Mouse (Mus musculus) monocyte, adult 5-6 weeks (primary cell): ENCODE data around the gene Fbxo36. TPM values are rescaled to one million over a fixed set of nuclear protein-coding genes. Genes with fewer than 3 reads are reported as not detected.

Experiments used
- ATAC-seq: fragments of 153-309, 156-312 bp; replicated peaks from 2 replicates; pipeline ENCODE4 v1.8.0; 2017; ENCODE audit warnings: mild to moderate bottlenecking; ENCODE audit not compliant: low TSS enrichment, insufficient number of reproducible peaks, severe bottlenecking, poor library complexity, low FRiP score
- total RNA-seq: library from RNA; stranded (forward); fragments of 200-1000, 200-491, 200-594 nt; gene quantifications from 3 replicates; pipeline ENCODE4 v1.2.3, GENCODE M21; 2017

Fbxo36 gene
- total RNA-seq, 1 experiment from 2014 or later, result not detected

GRCm38 (mm10) chr1:84851512-84852235, 12.0 kb downstream of the Fbxo36 start:
- ATAC-seq, result no peak

- ATAC-seq, result no peak
These were observed 14.1 kb downstream of the Fbxo36 start for GRCm38 (mm10) chr1:84853721-84854120.

DNA sequence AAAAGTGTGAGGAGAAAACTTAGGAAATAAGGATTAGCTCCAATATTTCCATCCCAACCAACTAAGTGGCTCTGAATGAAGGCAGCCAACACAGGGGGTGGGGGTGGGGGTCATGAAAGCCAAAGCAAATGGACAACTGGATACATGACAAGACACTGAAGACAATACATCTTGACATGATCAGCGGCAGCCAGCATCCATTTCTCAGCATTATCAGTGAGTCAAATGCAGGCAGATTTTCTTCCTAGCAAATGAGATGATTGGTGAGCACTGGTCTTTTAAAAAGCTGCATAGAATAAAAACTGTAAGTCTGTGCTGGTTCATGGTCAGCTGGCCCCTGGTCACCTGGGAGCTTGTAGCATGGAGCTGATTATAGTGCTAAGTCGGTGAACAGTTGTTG, 15.3 kb downstream of the Fbxo36 start:
- ATAC-seq, result no peak

DNA sequence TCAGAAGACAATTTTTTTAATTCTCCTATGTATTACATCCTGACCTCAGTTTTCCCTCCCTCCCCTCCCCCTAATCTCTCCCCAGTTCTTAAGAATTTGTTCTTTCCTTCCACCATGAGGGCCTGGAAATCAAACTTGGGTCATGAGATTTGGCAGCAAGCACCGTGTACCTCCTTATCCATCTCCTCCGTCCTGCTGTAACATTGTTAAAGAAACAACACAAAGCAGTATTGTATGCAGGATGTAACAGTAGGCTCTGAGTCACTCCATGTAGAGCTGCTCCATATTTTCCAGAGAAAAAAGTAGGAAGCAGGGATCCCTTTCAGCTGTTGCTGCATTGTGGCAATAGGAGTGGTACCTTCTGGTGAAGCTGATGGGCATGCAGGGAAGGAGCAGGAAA, 16.1 kb downstream of the Fbxo36 start:
- ATAC-seq, result no peak

GRCm38 (mm10) chr1:84859597-84859996, 20.0 kb downstream of the Fbxo36 start:
- no peak for ATAC-seq

DNA sequence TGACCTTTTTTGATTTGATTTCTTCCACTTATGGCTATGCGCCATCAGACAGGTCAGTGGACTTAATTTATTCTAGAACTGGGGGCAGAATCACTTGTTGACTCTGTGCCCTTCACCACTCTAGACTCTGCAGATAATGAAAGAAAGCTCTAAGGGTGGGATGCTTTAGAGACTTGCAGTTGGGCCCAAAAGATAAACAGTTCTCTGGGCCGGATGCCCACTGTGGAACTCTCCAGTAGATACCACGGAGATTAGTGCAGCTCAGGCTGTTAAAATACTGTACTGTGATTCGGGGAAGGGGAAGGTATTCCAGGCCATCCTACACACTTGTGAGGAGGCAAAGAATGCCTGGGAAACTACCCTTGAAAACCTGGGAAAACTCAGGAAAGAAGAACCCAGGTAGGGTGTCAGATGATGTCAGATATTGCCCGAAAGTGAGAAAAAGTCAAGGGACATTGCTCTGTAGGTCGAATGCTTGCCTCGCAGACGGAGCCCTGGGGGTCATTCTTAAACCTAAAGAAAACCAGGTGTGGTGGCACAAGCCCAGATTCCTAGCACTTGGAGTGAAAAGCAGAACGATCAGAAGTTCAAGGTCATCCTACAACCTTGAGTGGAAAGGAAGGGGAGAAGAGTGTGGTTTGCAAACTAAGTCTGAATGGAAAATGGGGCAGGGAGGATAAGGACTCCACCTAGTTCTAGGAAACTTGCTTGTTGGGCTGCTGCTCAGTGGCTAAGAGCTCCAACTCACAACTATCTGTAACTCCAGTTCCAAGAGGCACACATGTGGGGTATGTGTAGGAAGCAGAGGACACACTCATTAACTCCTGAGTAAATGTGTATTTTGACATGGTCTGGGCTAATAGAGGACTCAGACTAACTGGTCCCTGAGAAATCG, 21.0 kb downstream of the Fbxo36 start:
- no peak for ATAC-seq

DNA sequence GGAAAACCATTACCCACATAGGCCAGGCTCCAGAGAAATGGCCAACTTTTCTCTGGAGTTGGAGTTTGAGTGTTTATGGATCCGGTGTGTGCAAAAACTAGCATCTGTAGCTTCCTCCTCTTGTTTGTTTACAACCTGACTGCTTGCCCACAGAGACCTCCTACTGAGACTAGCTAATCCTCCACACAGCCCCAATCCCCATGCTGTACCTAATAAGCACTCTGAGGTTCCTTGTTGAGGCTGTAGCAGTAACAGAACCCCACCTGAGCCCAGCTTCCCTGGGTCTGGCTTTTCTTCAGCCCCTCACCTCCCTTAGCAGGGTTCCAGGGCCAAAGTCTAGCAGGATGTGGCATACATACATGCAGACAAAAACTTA, 21.6 kb downstream of the Fbxo36 start:
- no peak for ATAC-seq

- peak; percentile 47; the same call in 1 of the 2 replicates for ATAC-seq
These were observed 25.0 kb downstream of the Fbxo36 start for GRCm38 (mm10) chr1:84864645-84865044.

DNA sequence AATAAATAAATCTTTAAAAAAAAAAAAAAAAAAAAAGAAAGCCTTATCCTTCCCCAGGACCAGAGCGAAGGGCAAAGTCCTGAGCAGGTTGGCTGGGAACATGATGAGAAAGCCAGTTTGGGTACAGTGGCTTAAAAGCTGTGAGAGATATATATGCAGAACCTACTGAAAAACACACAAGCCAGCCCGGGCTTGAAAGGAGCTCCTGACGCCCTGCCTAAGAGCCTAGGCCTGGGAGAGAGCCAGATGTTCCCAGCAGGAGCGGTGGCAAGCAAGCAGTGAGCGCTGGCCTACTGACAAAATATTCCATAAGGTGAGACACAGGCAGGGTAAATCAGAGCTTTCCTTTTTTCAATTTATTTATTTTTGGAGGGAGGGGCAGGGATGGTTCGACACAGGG, 26.6 kb downstream of the Fbxo36 start:
- no peak for ATAC-seq

DNA sequence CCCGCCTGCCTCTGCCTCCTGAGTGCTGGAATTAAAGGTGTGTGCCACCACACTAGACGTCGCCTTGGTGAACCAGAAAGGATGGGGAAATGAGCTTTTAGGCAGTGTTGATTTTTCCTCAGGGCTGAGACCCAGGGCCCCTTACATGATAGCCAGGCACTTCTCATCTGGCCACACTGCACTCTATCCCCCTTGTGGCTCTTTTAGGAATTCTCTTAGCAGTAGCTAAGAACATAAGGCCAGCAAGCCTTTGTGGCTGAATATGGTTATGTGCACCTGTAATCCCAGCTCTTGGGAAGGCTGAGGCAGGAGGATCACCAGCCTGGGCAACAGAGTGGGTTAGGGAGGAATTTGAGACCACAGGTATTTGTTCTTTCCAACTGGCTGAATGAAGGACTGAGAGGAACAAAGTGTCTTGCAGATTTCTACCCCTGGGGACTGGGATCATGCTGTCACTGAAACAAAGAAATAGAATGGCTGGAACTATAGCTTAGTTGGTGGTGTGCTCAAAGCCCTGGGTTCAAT, 27.1 kb downstream of the Fbxo36 start:
- ATAC-seq, result no peak

GRCm38 (mm10) chr1:84868311-84868710, 28.7 kb downstream of the Fbxo36 start:
- no peak for ATAC-seq

GRCm38 (mm10) chr1:84868841-84869240, 29.2 kb downstream of the Fbxo36 start:
- ATAC-seq, result no peak

DNA sequence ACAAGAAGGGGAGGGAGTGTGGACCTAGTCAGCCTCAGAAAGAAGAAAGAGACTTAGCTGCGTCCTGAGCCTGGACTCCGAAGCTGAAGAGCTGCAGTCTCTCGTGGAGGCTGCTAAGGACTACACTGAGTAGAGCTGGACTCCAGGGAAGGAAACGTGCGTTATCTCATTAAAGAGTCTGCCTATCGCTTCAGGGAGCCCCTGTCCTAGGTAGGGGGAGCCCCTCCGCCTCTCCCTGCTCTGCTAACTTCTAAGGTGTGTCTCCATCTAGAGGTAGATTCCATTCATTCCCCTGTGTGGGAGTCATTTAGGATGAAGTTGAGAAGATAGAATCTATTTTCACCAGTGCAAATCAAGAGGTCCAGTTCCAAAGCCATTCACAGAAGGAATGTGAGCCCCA, 29.9 kb downstream of the Fbxo36 start:
- ATAC-seq, result no peak

GRCm38 (mm10) chr1:84871131-84871530, 31.5 kb downstream of the Fbxo36 start:
- no peak for ATAC-seq

- ATAC-seq, result no peak
These were observed 32.5 kb downstream of the Fbxo36 start for GRCm38 (mm10) chr1:84872105-84872504.

GRCm38 (mm10) chr1:84872939-84873338, 33.3 kb downstream of the Fbxo36 start:
- ATAC-seq, result no peak

DNA sequence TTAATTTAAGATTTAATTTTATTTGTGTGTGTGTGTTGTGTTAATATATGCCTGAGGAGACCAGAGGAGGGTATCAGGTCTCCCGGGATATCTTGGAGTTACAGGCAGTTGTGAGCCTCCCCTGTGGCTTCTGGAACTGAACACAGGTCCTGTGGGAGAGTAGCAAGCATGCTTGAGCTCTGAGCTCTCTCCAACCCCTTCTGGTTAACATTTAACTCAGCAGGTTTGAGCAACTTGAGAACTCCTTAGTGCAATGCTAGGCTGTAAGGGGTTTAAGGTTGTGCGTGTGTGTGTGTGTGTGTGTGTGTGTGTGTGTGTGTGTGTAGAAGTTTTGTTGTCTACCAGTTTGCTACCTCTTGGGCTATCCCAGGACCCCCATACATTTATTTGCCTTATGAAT, 37.9 kb downstream of the Fbxo36 start:
- ATAC-seq, result no peak

DNA sequence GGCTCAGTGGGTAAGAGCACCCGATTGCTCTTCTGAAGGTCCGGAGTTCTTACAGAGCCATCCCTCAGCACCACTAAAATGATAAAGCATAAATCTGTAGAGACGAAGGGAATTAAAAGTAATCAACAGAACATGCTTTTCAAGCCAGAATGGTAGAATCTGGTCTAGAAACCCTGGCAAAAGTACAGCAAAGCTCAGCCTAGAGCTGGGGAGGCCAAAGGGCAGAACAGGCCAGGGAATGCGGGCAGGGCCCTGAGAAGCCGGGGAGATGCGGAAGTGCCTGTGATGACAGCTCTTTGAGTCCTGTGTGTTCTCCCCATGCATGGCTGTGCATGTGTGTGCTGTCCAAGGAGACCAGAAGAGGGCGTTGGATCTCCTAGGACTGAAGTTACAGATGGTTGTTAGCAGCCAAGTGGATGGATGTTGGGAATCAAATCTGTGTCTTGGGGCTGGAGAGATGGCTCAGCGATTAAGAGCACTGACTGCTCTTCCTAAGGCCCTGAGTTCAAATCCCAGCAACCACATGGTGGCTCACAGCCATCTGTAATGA, 40.0 kb downstream of the Fbxo36 start:
- ATAC-seq, result no peak

DNA sequence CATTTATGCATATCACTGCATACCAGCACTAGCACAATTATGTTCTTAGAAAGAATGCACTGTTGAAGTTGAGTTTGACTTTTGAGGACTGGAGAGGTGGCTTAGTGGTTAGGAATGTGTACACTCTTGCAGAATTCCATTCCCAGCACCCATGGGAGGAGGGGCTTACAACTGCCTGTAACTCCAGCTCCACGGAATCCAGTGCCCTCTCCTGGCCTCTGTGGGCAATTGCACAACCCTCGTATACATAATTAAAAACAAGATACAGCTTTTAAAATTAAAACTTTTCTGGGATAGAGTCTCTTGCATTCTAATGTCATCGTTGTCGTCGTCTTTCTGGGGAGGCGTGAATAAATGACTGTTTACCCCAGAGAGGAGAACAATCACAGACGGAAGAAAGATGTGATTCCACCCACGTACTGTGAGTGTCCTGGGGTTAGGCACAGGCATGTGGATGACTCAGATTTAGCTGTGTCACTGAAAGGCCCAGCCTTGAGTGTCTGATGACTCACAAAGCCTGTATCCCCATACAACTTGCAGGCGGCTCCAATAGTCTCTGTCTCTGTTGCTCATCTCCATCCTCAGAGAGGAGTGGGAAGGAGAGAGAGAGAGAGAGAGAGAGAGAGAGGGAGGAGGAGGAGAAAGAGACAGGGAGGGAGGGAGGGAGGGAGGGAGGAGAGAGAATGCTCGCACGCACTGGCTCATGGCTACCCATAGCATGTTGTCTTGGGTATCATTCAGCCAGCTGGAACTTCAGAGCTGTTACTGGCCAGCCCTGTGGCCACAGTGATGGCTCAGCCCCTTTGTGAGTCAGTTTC, 41.8 kb downstream of the Fbxo36 start:
- ATAC-seq, result no peak
